Mouse (Mus musculus): ENCODE results near the gene Spdye4c.

Gene Spdye4c

DNA sequence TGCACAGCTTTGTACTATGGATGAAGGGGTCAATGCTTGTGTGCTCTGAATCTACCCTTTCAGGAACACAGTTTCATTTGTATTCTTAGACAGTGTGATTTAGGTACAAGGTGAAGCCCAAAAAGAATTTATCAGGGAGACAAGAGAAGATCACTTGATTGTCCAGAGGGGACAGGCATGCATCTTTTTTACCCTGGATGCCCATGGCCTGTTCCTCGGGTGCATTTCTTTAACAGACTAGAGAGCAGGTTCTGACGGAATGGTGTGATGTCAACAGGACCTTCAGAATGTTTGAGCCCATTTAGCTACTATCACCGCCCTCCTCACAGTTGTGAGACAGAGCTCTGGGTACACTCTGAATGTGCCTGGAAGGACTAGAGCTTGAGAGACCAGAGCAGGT, at the start of gene Spdye4c:
Gene Spdye4c, plus strand, starts transcription at position 301 of the 400 bp plus-strand sequence.
- 93% methylated on average over 3 of the region's 3 CpGs for WGBS

DNA sequence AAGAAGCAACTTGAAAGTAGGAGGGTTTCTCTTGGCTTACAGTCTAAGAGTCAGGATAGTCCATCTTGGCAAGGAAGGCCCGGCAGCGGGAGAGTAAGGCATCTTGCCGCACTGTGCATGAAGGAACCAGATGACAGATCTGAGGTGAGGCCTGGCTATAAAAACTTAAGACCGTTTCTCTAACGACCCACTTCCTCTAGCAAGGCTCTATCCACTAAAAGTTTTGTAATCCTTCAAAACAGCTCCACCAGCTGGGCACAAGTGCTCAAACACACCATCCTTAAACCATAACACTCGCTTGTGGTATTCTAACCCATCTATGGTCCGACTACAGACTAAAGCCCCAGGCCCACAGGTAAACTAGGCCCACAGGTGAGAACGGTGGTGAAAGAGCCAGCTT, 47.5 kb upstream of the Spdye4c start:
- WGBS: 87% methylated on average over 8 of the region's 8 CpGs

DNA sequence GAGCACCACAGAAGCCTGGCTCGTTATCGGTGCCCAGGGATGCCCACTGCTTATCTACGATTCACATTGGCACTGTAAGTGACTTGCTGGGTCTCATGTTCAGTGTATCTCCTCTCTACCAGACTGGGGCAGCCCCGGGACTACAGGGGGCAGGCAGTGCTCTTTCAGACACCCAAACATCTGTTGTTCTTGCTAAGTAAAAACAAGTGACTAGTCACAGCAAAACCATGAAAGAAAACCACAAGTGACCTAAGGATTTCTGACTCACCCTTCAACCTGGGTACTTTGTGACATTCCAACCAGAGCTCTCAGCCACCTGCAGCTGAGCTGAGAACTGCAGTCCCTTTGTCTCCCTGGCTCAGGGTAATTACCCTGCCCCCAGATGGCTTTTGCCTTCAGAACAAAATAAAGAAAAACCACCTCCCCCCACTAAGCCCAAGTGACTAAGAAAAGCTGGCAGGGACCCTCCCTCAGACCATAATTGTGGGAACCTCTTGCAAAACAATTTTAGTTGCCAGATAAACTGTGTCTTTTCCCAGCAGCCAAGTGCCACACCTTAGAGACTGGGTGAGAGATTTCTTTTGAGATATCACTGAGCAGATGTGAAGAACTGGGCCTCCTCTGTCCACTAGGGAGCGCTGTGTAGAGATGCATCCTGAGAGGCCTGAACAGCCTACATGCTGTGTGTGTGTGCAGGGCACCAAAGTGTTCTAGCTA, 46.4 kb upstream of the Spdye4c start:
- WGBS: 62% methylated on average over 5 of the region's 5 CpGs

DNA sequence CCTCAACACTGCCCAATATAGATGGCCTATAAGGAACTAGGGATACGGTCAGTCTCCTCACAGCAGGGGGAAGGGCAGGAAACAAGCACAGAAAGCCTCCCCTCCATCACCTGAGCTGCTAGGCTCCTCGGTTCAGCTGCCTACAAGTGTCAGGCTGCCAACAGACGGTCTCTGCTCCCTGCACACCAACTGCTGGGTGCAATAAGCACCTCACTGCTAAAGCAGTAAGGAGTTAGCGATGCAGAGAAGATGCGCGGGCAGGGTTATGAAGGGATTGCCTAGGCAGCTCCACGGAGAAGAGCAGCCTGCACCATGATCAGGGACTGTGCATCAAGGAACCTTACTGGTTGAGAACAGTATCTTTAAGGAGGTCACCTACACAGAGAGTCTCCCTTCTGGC, 45.6 kb upstream of the Spdye4c start:
- WGBS: 78% methylated on average over 7 of the region's 7 CpGs

DNA sequence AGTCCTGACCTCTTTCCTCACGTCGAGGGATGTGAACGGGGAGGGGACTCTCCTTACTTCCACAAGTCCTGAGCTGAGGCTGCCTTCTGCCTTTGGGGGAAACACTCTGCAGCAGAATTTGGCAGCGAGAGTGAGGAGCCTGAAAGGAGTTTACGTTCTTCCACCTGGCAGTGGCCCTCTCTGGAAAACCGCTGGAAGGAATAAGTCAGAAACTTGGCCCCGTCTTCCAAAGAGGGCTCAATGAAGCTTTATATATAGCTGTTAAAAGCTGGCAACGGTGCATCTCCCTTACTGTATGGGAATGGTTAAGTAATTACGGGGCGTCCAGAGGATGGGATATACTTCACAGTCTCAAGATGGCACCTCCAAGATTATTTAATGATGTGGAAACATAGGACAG, 43.9 kb upstream of the Spdye4c start:
- WGBS: 85% methylated on average over 10 of the region's 10 CpGs

DNA sequence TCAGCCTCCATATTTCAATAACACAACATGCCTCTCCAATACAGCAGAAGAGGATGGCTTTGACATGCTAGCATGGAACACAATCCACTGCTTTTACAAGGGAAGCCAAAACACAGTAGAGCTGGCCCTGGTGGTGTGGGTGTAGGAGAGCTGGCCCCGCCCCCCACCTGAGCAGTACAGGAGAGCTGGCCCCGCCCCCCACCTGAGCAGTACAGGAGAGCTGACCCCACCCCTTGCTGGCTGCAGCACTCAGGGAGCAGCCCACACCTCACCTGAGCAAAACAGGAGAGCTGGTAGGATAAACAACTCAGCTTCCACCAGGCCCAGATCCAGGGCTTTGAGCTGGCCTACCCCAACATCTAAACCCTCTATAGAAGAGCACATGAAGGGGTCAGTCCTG, 42.7 kb upstream of the Spdye4c start:
- 68% methylated on average over 2 of the region's 2 CpGs for WGBS

DNA sequence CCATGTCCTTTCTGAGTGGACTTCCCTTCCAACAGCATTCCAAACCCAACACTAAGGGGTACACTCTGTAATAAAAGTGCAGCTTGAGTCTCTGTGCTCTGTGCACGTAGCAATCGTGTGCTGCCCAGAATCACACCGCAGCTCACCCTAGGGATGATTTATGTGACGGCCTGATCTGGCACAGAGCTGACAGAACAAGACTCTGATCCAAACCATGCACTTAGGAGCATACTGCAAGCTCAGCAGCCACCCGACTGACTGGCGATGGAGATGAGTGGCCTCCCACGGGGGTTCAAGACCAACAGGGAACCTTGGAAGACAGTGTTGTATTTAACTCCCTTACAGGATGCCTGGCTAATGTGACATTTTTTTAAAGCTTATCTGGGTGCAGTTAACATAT, 41.4 kb upstream of the Spdye4c start:
- WGBS: 61% methylated on average over 7 of the region's 7 CpGs

DNA sequence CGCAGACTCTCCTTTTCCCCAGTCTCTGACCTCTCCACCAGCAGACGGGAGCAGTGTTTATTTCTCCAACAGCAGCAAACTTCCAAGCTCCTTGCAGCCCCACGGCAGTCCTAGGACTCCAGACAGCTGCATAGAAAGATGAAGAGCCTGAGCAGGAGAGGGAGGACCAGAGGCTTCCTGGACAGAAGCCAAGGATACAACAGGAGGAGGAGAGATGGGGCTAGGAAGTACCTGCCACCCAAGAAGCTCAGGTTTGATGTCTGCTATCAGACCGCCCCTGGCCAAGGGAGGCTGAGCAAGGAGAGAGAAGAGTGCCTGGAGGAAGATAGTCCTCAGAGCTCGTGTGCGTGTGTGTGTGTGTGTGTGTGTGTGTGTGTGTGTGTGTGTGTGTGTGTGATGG, 41.0 kb upstream of the Spdye4c start:
- WGBS: 69% methylated on average over 6 of the region's 6 CpGs

DNA sequence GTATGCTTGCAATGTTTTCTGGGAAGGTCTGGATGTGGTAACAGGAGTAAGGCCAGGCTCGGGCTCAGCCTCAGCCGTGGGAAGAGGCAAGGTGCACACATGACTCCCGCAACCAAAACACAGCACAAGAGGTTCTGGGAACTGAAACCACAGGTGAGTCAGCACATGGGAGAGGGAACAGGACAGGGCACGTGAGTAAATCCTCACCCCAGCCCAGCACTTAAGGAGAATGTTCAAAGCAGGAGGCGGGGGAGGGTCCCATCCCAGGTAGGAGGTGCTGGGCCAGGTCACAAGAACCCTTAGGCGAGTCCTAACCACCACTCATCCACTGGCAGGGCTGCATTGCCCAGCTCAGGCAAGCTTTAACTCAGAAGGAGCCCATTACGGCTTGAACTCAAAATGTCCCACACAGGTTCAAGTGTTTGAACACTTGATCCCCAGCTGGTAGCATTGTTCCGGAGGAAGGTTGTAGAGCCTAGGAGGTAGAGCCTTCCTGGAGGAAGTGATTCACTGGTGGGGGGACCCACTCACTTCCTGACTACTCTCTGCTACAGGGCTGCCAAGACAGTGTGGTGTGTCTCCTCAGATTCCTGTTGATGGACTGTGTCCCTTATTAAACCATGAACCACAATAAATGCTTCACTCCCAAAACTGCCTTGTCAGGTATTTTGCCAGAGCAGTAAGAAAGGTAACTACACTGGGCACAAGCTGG, 38.8 kb upstream of the Spdye4c start:
- WGBS: 89% methylated on average over 8 of the region's 8 CpGs

DNA sequence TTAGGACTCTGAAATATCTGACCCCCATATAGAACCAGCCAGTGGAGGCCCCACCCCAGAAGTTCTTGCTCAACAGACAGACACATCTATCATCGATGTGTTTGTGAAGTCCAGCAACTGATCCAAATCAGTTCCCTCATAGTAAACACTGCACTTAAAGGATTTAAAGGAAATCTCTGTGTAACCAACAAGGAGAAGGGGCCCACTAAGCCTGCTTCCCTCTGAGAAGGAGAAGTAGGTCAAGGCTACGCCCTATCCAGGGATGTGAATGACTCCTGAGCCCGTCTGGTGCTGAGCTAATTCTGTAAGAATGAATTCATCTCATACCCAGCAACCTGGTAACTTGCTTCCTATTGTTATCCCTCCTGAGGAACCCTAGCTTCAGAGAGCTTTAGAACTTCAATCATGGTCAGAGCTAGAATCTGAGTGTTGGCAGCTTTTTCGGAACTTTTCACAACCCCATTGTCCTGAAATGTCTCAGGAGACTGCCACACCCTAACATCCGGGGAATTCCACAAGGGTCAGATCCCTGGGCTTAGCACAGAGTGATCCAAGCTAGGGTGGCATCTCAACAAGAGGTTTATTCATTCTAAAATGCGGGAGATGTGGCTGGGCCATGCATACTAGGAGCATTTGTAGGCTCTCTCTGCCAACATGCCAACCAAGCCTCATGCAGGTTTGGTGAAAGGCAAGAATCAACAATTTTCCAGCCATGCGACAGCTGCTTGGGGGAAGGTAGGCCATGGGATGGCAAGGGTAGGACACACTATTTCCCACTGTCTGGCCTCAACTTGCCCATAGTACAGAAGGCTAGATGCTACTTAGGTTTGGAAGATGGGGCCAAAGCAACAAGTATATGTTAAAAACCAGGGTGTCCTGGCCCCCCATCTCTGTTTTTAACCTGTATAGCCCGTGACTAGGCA, 38.0 kb upstream of the Spdye4c start:
- WGBS: 88% methylated on average over 8 of the region's 8 CpGs

DNA sequence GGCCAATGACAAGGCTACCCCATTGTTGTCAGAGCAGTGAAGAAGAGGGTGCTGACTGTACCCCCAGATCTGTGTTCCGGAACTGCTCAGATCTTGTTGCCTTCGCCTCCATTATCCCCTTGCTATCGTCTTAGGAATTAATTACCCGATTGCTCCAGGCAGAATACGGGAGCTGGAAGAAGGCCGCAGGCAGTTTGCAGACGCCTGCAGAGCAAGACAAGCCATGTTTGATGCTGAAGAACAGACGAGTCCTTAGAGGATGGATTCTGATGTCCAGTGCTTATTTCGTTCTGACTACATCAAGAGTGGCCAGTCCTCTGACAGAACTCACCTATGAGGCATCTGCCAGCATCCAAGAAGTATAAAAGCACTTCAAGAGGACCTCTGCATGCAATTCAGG, 35.9 kb upstream of the Spdye4c start:
- WGBS: 89% methylated on average over 9 of the region's 9 CpGs

DNA sequence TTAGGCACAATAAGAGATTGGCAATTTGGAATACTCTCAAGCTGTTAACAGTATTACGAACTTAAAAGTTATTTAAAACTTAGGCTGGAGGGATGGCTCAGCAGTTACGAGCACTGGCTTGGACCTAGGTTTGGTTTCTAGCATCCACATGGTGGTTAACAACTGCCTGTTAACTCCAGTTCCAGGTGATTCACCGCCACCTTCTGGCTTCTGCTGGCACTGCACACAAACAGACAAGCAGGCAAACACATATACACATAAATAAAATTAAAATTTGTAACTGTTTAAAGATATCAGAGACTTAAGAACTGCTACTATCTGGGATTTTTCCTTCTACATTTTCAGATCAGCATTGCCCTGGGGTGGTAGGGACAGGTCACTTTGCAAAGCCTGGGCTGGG, 26.8 kb upstream of the Spdye4c start:
- WGBS: 90% methylated on average over 3 of the region's 3 CpGs

DNA sequence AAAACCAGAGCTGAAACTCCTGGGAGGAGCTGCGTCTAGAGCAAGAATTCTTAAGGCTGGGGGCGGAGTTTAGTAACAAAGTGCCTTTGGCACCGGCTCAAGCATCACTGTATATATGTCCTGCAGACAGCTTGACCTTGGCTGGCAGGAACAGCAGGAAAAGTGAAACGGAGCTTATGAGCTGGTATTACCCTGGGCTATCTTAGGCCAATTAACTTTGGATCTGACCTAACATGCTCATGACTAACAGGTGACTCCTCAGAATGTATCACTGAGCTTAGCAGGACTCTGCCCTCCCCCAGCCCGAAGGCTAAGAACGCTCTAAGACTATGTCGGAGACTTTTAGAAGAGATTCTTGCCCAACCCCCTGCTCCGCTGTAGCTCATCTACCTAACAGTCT, 25.1 kb upstream of the Spdye4c start:
- WGBS: 75% methylated on average over 8 of the region's 8 CpGs

DNA sequence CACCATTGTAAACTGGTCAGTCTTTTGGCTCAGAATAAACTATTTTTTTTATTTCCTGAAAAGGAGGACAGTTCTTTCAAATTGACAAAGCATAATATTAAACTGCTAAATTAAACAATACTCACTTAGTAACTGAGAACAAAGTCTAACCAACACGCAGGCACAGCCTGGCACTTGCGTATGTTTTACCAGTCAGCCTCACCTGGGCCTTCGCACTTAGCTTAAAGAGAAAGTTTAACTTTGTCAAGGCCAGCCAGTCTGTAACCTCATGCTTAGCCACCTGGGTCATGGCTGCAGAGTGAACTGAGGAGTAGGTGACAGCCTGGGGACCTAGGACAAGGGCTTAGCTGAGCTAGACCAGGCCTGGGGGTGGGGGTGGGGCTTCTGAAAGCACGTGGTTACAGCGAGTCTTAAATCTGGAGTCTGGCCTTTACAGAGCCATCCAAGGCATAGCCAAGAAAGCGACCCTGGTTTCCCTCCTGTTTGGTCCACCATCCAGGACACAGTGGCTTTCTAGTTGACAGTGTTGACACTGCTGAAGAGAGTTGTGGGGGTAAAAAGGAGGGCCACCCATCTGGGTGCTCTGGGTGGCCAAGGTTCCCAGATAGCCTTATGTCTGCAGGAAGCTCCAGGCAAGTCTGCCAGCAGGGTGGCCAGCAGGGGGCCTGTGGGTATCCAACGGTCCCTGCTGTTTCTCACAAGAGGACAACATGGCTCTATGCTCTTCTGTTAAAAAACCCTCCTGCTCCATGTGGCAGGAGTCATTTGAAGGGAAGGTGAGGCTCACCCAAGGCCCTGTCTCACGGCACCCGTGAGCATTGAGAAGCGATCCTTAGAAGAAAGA, 24.5 kb upstream of the Spdye4c start:
- WGBS: 78% methylated on average over 10 of the region's 10 CpGs

DNA sequence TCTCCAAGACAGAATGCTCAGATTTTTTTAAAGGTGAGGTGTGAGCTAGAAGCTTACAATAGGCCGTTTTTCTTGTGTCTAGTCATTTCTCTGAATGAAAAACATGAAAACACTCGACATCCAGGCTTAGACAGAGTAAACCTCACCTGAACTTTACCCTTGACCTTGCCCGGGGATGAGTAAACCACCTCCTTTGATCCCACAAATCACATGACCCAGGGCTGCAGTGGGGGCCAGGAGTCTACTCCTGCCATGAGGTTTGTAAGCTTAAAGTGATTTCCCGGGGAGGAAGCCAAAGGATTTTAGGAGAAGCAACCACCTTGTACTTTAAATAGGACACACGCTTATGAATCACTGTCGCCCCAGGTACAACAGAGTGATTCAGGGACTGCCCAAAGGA, 23.0 kb upstream of the Spdye4c start:
- WGBS: 87% methylated on average over 6 of the region's 6 CpGs

DNA sequence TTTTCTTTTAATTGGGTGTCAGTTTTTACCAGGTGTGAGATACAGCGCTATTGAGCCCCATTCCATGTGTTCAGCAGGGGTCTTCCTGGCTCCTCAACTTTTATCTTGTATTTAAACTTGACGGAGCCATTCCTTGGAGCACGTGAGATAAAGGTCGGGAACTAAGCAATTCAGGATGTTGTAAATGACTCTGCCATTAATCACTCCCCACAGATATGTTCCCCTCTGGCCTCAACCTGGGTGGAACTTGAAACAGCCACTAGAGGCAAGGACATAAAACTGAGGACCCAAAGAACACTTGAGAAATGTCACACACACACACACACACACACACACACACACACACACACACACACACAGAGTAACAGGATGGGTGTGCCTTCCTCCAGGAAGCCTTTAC, 22.5 kb upstream of the Spdye4c start:
- WGBS: 87% methylated on average over 4 of the region's 4 CpGs

DNA sequence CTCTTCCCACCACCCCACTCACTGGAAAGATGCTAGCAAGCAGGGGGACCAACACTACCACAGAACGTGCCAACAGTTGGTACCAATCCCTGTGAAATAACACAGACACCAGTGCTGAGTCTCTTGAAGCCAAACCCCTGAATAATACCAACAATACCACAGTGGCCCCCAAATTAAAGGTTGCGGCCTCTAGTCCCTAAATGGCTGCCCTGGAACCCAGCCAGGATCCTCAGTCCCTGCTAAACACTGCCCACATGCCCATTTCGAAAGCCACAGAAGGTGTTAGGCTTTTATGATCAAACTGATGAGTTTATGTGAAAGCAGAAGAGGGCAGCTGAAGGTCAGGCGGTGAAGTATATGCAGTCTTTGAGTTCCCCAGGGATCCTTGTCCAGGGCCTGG, 20.0 kb upstream of the Spdye4c start:
- WGBS: 87% methylated on average over 4 of the region's 4 CpGs

DNA sequence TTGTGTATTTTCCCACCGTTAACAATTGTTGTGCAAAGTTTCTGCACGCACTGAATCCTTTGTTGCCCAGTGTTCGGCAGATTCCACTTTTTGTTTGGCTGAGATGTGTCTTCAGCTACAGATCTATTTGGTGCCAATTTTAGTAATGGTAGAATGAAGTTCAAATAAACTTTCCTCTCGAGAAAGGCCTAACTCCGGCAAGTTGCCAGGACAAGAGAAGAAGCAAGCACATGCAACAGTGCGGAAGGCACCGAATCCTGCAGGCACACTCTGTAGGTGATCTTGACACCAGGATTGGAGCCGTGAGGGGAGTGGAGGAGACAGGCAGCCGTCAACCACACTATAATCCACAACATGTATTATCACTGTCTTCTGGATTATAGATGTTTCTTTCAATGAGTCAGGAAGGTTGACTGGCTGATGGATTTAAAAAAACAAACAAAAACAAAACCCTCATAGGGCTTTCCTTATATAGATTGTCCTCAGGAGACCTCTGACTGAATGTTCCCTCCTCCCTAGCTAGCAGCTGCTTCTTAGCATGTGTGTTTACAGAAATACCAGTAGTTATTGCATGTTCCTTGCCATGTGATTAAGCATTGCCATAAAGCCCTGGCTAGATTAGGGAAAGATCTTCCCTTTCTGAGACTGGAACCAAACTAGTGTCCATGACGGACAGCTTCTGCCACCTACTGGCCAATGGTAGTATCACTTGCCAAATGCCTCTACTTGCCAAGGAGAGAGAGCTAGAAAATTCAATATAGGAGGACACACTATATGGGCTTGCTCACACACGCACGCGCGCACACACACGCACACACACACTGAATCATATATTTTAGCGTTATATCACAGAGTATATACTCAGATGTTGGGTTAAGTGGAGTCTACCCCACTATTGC, 18.0 kb upstream of the Spdye4c start:
- WGBS: 43% methylated on average over 16 of the region's 16 CpGs

DNA sequence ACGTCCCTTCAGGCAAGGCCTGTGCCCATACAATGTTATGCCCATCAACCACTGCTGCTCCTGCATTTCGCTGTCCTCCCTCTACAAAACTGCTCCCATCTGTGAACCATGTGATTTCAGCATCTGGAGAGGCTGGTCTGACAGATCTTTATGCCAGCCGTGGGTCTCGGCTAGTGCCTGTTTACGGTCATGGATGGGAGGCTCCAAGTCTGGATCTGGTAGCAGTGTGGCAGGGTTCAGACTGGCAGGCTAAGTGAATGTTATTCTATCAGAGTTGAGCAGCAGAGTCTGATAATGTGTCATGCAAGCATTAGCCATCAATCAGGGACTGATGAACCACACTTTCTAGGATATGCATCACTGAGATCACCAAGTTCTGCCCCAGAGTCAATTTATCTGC, 8.1 kb upstream of the Spdye4c start:
- 86% methylated on average over 5 of the region's 5 CpGs for WGBS

DNA sequence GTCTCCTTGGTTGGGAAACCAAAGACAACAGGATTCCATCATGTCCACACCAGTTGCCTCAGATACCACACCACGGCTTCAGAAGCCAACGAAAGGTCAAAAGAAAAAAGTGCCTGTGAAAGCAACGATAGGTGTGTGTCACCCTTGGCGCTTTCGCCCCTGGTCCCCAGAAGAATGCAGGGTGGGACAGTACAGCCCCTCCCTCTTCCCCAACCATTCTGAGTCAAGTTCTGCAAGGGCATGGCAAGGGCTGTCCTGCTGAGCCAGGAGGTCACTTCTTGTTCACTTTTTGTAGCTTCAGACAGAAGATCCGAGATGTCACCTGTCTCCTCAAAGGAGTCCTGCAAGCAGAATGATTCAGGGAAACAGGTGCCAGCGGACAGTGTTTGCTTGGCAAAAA, 1.3 kb downstream of the Spdye4c start:
- 94% methylated on average over 7 of the region's 7 CpGs for WGBS

DNA sequence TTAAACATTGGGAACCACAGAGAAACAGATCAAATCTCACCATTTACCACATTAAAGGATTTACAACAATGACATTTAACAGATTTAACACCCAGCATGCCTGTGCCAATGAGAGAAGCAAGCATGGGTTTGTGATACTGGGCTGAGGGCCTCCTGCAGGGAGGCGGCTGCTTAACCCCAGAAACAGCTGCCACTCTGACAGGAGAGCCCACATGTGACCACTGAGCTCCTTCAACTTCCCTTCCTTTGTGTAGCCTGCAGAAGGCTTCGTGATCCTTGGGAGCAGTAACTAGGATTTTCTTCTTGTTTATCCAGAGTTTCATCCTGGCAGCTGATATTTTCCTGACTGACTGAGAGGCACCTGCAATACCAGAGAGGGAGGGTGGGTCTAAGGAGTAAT, 10.5 kb downstream of the Spdye4c start:
- WGBS: 64% methylated on average over 2 of the region's 2 CpGs
